Mouse (Mus musculus): Measurements from ENCODE around the gene Tppp3. TPM values are rescaled to one million over a fixed set of nuclear protein-coding genes. Genes with fewer than 3 reads are reported as not detected.

Tppp3 gene
- polyA plus RNA-seq, 1 experiment from 2014 or later = 11.6 TPM

- Histone ChIP-seq H3K9me3 (ENCODE audit: control insufficient read depth, low read length) (no peaks in the 10 kb centered on the region), H3K36me3 (ENCODE audit: control insufficient read depth, insufficient read depth, low read length) (peaks cover 16% of the 10 kb centered on the region; the same call in 1 of the 2 replicates), H3K27me3 (ENCODE audit: control insufficient read depth, insufficient read depth, low read length) (no peaks in the 10 kb centered on the region), H3K4me1 (ENCODE audit: control insufficient read depth in 2 of 2, insufficient read depth in 2 of 2, low read length in 2 of 2) (peaks cover 8% of the 10 kb centered on the region in 2 experiments), H3K4me2 (ENCODE audit: low read length) (no peak overlapping the region), H3K27ac (replicated peaks in 1 of 2; ENCODE audit: control insufficient read depth in 1 of 2, insufficient read depth in 1 of 2, low read depth in 2 of 2, low read length in 2 of 2) (no peak overlapping the region), H3K4me3 (ENCODE audit: control insufficient read depth in 1 of 2, insufficient read depth in 1 of 2, low read depth in 1 of 2, low read length in 2 of 2) (no peak overlapping the region), H3K9ac (ENCODE audit: low read length) (no peak overlapping the region)
- no peak for ATAC-seq (ENCODE audit: insufficient number of reproducible peaks, insufficient read depth, low FRiP score, low read depth)
- 56% methylated on average over 3 of the region's 3 CpGs for WGBS
Observed at GRCm38 (mm10) chr8:105484030-105484368, 12.7 kb upstream of the Tppp3 start.

DNA sequence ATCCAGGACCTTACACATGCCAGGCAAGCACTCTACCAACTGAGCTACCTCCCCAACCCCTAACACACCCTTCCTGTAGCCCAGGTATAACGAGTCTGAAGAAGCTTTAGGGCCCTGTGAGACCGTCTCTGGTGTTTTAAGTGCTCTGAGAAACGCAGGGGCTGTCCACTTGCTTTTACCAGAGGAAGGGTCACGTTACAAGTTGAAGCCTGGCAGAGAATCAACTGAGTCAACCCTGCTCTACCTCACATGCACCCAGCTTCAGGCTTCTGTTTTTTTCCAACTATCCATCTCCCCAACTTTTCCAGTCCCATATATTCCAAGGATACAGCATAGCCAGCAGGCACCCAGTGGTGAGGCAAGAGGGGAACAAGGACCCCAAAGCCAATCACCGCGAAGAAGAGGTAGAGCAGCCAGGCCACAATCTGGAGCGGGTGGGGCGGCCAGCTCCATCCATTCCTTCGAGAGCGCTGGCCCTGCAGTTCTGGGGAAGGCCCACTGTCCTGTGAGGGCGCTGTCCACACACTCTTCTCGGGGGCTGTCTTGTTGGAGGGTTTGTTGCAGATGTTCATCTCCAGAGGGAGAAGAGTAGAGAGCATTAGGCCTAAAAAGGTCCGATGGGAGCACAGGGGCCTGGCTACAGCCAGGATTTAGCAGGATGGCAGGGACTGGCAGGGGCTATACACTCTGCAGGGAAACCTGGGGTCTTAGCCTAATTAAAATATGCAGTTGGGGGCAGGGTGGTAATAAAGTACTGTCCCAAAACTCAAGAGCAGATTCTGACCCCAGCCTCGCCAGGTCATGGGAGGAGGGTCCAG lies 12.1 kb upstream of the Tppp3 start:
- peaks cover 16% of the 10 kb centered on the region; the same call in 1 of the 2 replicates for H3K36me3 ChIP-seq (ENCODE audit: control insufficient read depth, insufficient read depth, low read length)
- no peak overlapping the region for H3K27ac ChIP-seq (replicated peaks in 1 of 2; ENCODE audit: control insufficient read depth in 1 of 2, insufficient read depth in 1 of 2, low read depth in 2 of 2, low read length in 2 of 2)
- H3K4me2 ChIP-seq (ENCODE audit: low read length) = no peak overlapping the region
- no peak overlapping the region for H3K9ac ChIP-seq (ENCODE audit: low read length)
- H3K9me3 ChIP-seq (ENCODE audit: control insufficient read depth, low read length) = no peaks in the 10 kb centered on the region
- H3K4me3 ChIP-seq (ENCODE audit: control insufficient read depth in 1 of 2, insufficient read depth in 1 of 2, low read depth in 1 of 2, low read length in 2 of 2) = no peak overlapping the region
- ATAC-seq (ENCODE audit: insufficient number of reproducible peaks, insufficient read depth, low FRiP score, low read depth) = 0 out of 2 replicates have a peak, but pooled peaks have one; percentile 19
- H3K4me1 ChIP-seq (ENCODE audit: control insufficient read depth in 2 of 2, insufficient read depth in 2 of 2, low read length in 2 of 2) = peaks cover 8 to 10% of the 10 kb centered on the region in 2 experiments
- 42% methylated on average over 14 of the region's 14 CpGs for WGBS
- H3K27me3 ChIP-seq (ENCODE audit: control insufficient read depth, insufficient read depth, low read length) = no peaks in the 10 kb centered on the region

DNA sequence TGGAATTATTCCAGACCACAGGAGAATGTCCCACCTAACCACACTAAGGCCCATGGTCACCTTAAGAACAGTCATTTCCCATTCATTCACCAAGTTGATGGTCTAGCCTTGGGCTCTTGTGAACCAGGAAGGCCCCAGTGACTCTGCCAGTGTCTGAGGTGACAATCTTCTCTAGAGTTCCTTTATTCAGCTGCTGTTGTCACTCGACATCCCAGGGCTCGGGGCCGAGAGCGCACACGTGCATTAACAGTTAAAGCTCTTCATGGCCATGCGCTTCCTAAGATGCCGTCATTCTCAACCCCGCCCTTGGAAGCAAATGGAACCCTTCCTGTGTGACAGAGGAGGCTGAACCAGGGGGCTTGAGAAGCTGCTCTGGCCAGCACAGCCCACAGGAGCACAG lies 10.8 kb upstream of the Tppp3 start:
- H3K9me3 ChIP-seq (ENCODE audit: control insufficient read depth, low read length) = no peaks in the 10 kb centered on the region
- H3K36me3 ChIP-seq (ENCODE audit: control insufficient read depth, insufficient read depth, low read length) = peaks cover 16% of the 10 kb centered on the region; the same call in 1 of the 2 replicates
- H3K4me1 ChIP-seq (ENCODE audit: control insufficient read depth in 2 of 2, insufficient read depth in 2 of 2, low read length in 2 of 2) = peaks cover 17 to 19% of the 10 kb centered on the region in 2 experiments
- no peak for ATAC-seq (ENCODE audit: insufficient number of reproducible peaks, insufficient read depth, low FRiP score, low read depth)
- no peak overlapping the region for H3K4me3 ChIP-seq (ENCODE audit: control insufficient read depth in 1 of 2, insufficient read depth in 1 of 2, low read depth in 1 of 2, low read length in 2 of 2)
- no peak overlapping the region for H3K9ac ChIP-seq (ENCODE audit: low read length)
- no peaks in the 10 kb centered on the region for H3K27me3 ChIP-seq (ENCODE audit: control insufficient read depth, insufficient read depth, low read length)
- 80% methylated on average over 8 of the region's 8 CpGs for WGBS
- no peak overlapping the region for H3K4me2 ChIP-seq (ENCODE audit: low read length)
- H3K27ac ChIP-seq (replicated peaks in 1 of 2; ENCODE audit: control insufficient read depth in 1 of 2, insufficient read depth in 1 of 2, low read depth in 2 of 2, low read length in 2 of 2) = no peak overlapping the region

DNA sequence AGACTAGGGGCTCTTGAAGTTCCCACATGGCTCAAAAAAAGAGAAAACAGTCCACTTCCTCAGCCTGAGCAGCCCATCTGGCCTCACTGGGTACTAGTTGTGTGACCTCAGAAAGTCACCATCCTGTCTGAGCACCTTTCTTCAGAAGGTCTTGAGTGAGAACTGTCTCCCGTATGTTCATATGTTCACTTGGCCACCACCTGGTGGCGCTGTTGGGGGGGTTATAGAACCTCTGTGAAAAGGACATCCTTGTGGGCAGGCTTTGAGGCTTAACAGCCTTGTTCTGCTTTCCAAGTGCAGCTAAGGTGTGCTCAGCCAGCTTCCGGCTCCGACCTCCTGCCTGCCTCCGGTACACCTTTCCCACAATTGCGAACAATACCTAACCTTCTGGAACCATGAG lies 10.1 kb upstream of the Tppp3 start:
- H3K4me2 ChIP-seq (ENCODE audit: low read length) = no peak overlapping the region
- ATAC-seq (ENCODE audit: insufficient number of reproducible peaks, insufficient read depth, low FRiP score, low read depth) = no peak
- H3K27ac ChIP-seq (replicated peaks in 1 of 2; ENCODE audit: control insufficient read depth in 1 of 2, insufficient read depth in 1 of 2, low read depth in 2 of 2, low read length in 2 of 2) = peak overlapping the region; percentile 3 to 12; a peak in 1 of 4 replicates
- no peaks in the 10 kb centered on the region for H3K27me3 ChIP-seq (ENCODE audit: control insufficient read depth, insufficient read depth, low read length)
- no peaks in the 10 kb centered on the region for H3K9me3 ChIP-seq (ENCODE audit: control insufficient read depth, low read length)
- H3K9ac ChIP-seq (ENCODE audit: low read length) = no peak overlapping the region
- peaks cover 21 to 25% of the 10 kb centered on the region in 2 experiments for H3K4me1 ChIP-seq (ENCODE audit: control insufficient read depth in 2 of 2, insufficient read depth in 2 of 2, low read length in 2 of 2)
- peaks cover 13% of the 10 kb centered on the region; the same call in 1 of the 2 replicates for H3K36me3 ChIP-seq (ENCODE audit: control insufficient read depth, insufficient read depth, low read length)
- 74% methylated on average over 6 of the region's 6 CpGs for WGBS
- H3K4me3 ChIP-seq (ENCODE audit: control insufficient read depth in 1 of 2, insufficient read depth in 1 of 2, low read depth in 1 of 2, low read length in 2 of 2) = no peak overlapping the region

- no peak for ATAC-seq (ENCODE audit: insufficient number of reproducible peaks, insufficient read depth, low FRiP score, low read depth)
Observed at GRCm38 (mm10) chr8:105481013-105481412, 9.7 kb upstream of the Tppp3 start.

DNA sequence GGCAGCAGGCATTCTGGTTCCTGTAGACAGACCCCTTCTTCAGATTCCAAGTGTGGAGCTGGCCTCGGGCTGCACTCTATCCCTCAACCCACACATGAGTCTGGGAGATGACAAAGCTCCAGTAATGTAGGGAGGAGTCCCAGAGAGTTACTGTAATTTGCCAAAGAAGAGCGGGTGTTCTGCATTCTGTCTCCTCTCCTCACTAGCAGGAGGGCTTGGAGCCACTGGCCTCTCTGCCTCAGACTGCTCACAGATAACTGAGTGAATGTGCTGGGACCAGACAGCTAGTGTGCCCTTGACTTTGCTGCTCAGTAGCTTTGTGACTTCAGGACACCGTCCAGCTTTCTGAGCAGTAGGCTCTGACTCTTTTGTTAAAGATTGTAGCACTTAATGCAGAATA lies 6.5 kb upstream of the Tppp3 start:
- 35% methylated on average over 3 of the region's 3 CpGs for WGBS

More at GRCm38 (mm10) chr8:105481013-105481412, 9.7 kb upstream of the Tppp3 start:
- Histone ChIP-seq H3K27me3 (ENCODE audit: control insufficient read depth, insufficient read depth, low read length) (no peaks in the 10 kb centered on the region), H3K9ac (ENCODE audit: low read length) (no peak overlapping the region), H3K4me1 (ENCODE audit: control insufficient read depth in 2 of 2, insufficient read depth in 2 of 2, low read length in 2 of 2) (peaks cover 21 to 25% of the 10 kb centered on the region in 2 experiments), H3K36me3 (ENCODE audit: control insufficient read depth, insufficient read depth, low read length) (peaks cover 16% of the 10 kb centered on the region; the same call in 1 of the 2 replicates), H3K9me3 (ENCODE audit: control insufficient read depth, low read length) (no peaks in the 10 kb centered on the region), H3K4me3 (ENCODE audit: control insufficient read depth in 1 of 2, insufficient read depth in 1 of 2, low read depth in 1 of 2, low read length in 2 of 2) (no peak overlapping the region), H3K27ac (replicated peaks in 1 of 2; ENCODE audit: control insufficient read depth in 1 of 2, insufficient read depth in 1 of 2, low read depth in 2 of 2, low read length in 2 of 2) (peak overlapping the region; percentile 3 to 12; a peak in 1 of 4 replicates), H3K4me2 (ENCODE audit: low read length) (no peak overlapping the region)
- 30% methylated on average over 2 of the region's 2 CpGs for WGBS

GRCm38 (mm10) chr8:105476628-105477413 lies 5.5 kb upstream of the Tppp3 start:
- Histone ChIP-seq H3K9ac (ENCODE audit: low read length) (0 out of 2 replicates have a peak overlapping the region, but pooled peaks have one; percentile 5), H3K4me3 (ENCODE audit: control insufficient read depth in 1 of 2, insufficient read depth in 1 of 2, low read depth in 1 of 2, low read length in 2 of 2) (no peak overlapping the region), H3K27me3 (ENCODE audit: control insufficient read depth, insufficient read depth, low read length) (0 out of 2 replicates have a peak, but pooled peaks cover 3% of the 10 kb centered on the region), H3K4me1 (ENCODE audit: control insufficient read depth in 2 of 2, insufficient read depth in 2 of 2, low read length in 2 of 2) (peaks cover 40 to 48% of the 10 kb centered on the region in 2 experiments), H3K36me3 (ENCODE audit: control insufficient read depth, insufficient read depth, low read length) (0 out of 2 replicates have a peak, but pooled peaks cover 9% of the 10 kb centered on the region), H3K27ac (replicated peaks in 1 of 2; ENCODE audit: control insufficient read depth in 1 of 2, insufficient read depth in 1 of 2, low read depth in 2 of 2, low read length in 2 of 2) (no peak overlapping the region), H3K9me3 (ENCODE audit: control insufficient read depth, low read length) (no peaks in the 10 kb centered on the region), H3K4me2 (ENCODE audit: low read length) (no peak overlapping the region)
- 44% methylated on average over 25 of the region's 25 CpGs for WGBS
- no peak for ATAC-seq (ENCODE audit: insufficient number of reproducible peaks, insufficient read depth, low FRiP score, low read depth)

More for the DNA sequence above, 6.5 kb upstream of the Tppp3 start:
- Histone ChIP-seq H3K9ac (ENCODE audit: low read length) (no peak overlapping the region), H3K27ac (replicated peaks in 1 of 2; ENCODE audit: control insufficient read depth in 1 of 2, insufficient read depth in 1 of 2, low read depth in 2 of 2, low read length in 2 of 2) (peak overlapping the region; percentile 36 to 67), H3K27me3 (ENCODE audit: control insufficient read depth, insufficient read depth, low read length) (no peaks in the 10 kb centered on the region), H3K36me3 (ENCODE audit: control insufficient read depth, insufficient read depth, low read length) (0 out of 2 replicates have a peak, but pooled peaks cover 10% of the 10 kb centered on the region), H3K4me1 (ENCODE audit: control insufficient read depth in 2 of 2, insufficient read depth in 2 of 2, low read length in 2 of 2) (peaks cover 38 to 44% of the 10 kb centered on the region in 2 experiments), H3K4me3 (ENCODE audit: control insufficient read depth in 1 of 2, insufficient read depth in 1 of 2, low read depth in 1 of 2, low read length in 2 of 2) (no peak overlapping the region), H3K4me2 (ENCODE audit: low read length) (no peak overlapping the region), H3K9me3 (ENCODE audit: control insufficient read depth, low read length) (no peaks in the 10 kb centered on the region)
- ATAC-seq (ENCODE audit: insufficient number of reproducible peaks, insufficient read depth, low FRiP score, low read depth) = no peak

All from heart, embryonic 14.5 days (tissue).